Mouse (Mus musculus) CH12.LX (cell line): ENCODE data around the gene Slc9a4. TPM values are rescaled to one million over a fixed set of nuclear protein-coding genes. Genes with fewer than 3 reads are reported as not detected.

Experiments
- DNase-seq: peaks from one replicate; pipeline ENCODE4 v3.0.0-alpha.2; 2013; ENCODE audit errors: extremely low read depth
- H3K27ac ChIP-seq: 2 replicates; pipeline ENCODE4 v1.5.1; 2012; ENCODE audit warnings: low read depth, mild to moderate bottlenecking, control low read depth, moderate library complexity; ENCODE audit not compliant: insufficient read depth
- H3K27me3 ChIP-seq: replicated peaks from 2 replicates; pipeline ENCODE3; 2012; ENCODE audit warnings: inconsistent platforms
- H3K36me3 ChIP-seq, 2 experiments: replicated peaks in 1 of 2; 2 replicates each; pipeline versions ENCODE3 to v1.6.1; 2012; ENCODE audit warnings: inconsistent platforms in 1 of 2, low read length in 1 of 2, mild to moderate bottlenecking in 1 of 2, mixed read lengths in 1 of 2, moderate library complexity in 1 of 2; ENCODE audit not compliant: control insufficient read depth in 1 of 2, insufficient read depth in 1 of 2
- H3K4me1 ChIP-seq, 2 experiments: 2 replicates each; pipeline ENCODE4 v1.6.1; 2012; ENCODE audit warnings: inconsistent platforms in 1 of 2, moderate library complexity in 1 of 2; ENCODE audit not compliant: insufficient read depth in 2 of 2, control insufficient read depth in 1 of 2
- H3K4me2 ChIP-seq: 2 replicates; pipeline ENCODE4 v1.6.1; 2012; ENCODE audit warnings: low read depth, mild to moderate bottlenecking, control low read depth; ENCODE audit not compliant: poor library complexity, insufficient read depth, severe bottlenecking
- H3K4me3 ChIP-seq, 3 experiments: fragments of 150-350 bp in 1 of 3; sonication (generic) in 1 of 3; replicated peaks in 1 of 3; 2 replicates each; pipeline versions ENCODE3 to v1.5.1; 2011 to 2012; ENCODE audit warnings: low read depth in 2 of 3, low read length in 2 of 3, mild to moderate bottlenecking in 2 of 3, moderate library complexity in 2 of 3, control low read depth in 1 of 3, improper control_type of control experiment in 1 of 3, inconsistent platforms in 1 of 3, mixed read lengths in 1 of 3; ENCODE audit not compliant: poor library complexity in 1 of 3
- H3K79me2 ChIP-seq: replicated peaks from 2 replicates; pipeline ENCODE4 v1.6.1; 2012; ENCODE audit warnings: mild to moderate bottlenecking, moderate library complexity; ENCODE audit not compliant: control insufficient read depth, poor library complexity, insufficient read depth, severe bottlenecking; ENCODE audit errors: extremely low read depth
- H3K9ac ChIP-seq: 2 replicates; pipeline ENCODE4 v1.6.1; 2012; ENCODE audit warnings: low read depth, mild to moderate bottlenecking, control low read depth, moderate library complexity; ENCODE audit not compliant: insufficient read depth
- H3K9me3 ChIP-seq: replicated peaks from 2 replicates; pipeline ENCODE3; 2012; ENCODE audit warnings: low read length, inconsistent platforms, mixed read lengths
- BHLHE40 ChIP-seq: IDR thresholded peaks from 2 replicates; pipeline ENCODE4 v1.6.1; 2011; ENCODE audit warnings: mild to moderate bottlenecking, low read depth, low read length, improper control_type of control experiment
- CHD1 ChIP-seq: IDR thresholded peaks from 2 replicates; pipeline ENCODE4 v1.6.1; 2012; ENCODE audit warnings: low read depth, low read length, improper control_type of control experiment, inconsistent platforms
- CHD2 ChIP-seq: IDR thresholded peaks from 2 replicates; pipeline ENCODE4 v1.6.1; 2011; ENCODE audit warnings: low read length, improper control_type of control experiment
- CTCF ChIP-seq, 2 experiments: IDR thresholded peaks in 1 of 2; conservative IDR thresholded peaks in 1 of 2; 2 replicates each; pipeline ENCODE4 v1.5.1; 2011 to 2012; ENCODE audit warnings: low read depth in 2 of 2, low read length in 2 of 2, improper control_type of control experiment in 1 of 2, inconsistent platforms in 1 of 2, mild to moderate bottlenecking in 1 of 2, moderate library complexity in 1 of 2
- EP300 ChIP-seq: IDR thresholded peaks from 2 replicates; pipeline ENCODE4 v1.6.1; 2011; ENCODE audit warnings: low read length, improper control_type of control experiment
- ETS1 ChIP-seq: conservative IDR thresholded peaks from 2 replicates; pipeline ENCODE4 v1.6.1; 2012; ENCODE audit warnings: low read depth, mild to moderate bottlenecking, inconsistent platforms, low read length, improper control_type of control experiment, moderate library complexity
- GABPA ChIP-seq: IDR thresholded peaks from 2 replicates; pipeline ENCODE4 v1.6.1; 2012; ENCODE audit warnings: low read depth, low read length, improper control_type of control experiment, inconsistent platforms; ENCODE audit not compliant: insufficient replicate concordance
- IRF4 ChIP-seq: IDR thresholded peaks from 2 replicates; pipeline ENCODE4 v1.6.1; 2014; ENCODE audit warnings: low read depth, mild to moderate bottlenecking, inconsistent platforms, low read length, improper control_type of control experiment
- JUN ChIP-seq: IDR thresholded peaks from 2 replicates; pipeline ENCODE4 v1.6.1; 2011; ENCODE audit warnings: low read depth, mild to moderate bottlenecking, low read length, improper control_type of control experiment, moderate library complexity; ENCODE audit not compliant: insufficient read depth
- JUND ChIP-seq: conservative IDR thresholded peaks from 2 replicates; pipeline ENCODE4 v1.6.1; 2011; ENCODE audit warnings: low read depth, low read length, improper control_type of control experiment
- KAT2A ChIP-seq: IDR thresholded peaks from 2 replicates; pipeline ENCODE4 v1.6.1; 2012; ENCODE audit warnings: low read length, improper control_type of control experiment, inconsistent platforms; ENCODE audit not compliant: insufficient replicate concordance
- MAFK ChIP-seq: IDR thresholded peaks from 2 replicates; pipeline ENCODE4 v1.6.1; 2011; ENCODE audit warnings: low read length, improper control_type of control experiment; ENCODE audit not compliant: insufficient replicate concordance
- MAX ChIP-seq: IDR thresholded peaks from 2 replicates; pipeline ENCODE4 v1.6.1; 2011; ENCODE audit warnings: low read length, improper control_type of control experiment
- MAZ ChIP-seq: IDR thresholded peaks from 2 replicates; pipeline ENCODE4 v1.6.1; 2012; ENCODE audit warnings: low read depth, mild to moderate bottlenecking, inconsistent platforms, low read length, improper control_type of control experiment, moderate library complexity
- MEF2A ChIP-seq: IDR thresholded peaks from 2 replicates; pipeline ENCODE4 v1.6.1; 2014; ENCODE audit warnings: low read depth, mild to moderate bottlenecking, inconsistent platforms, low read length, improper control_type of control experiment, borderline replicate concordance
- MXI1 ChIP-seq: IDR thresholded peaks from 2 replicates; pipeline ENCODE4 v1.6.1; 2011; ENCODE audit warnings: mild to moderate bottlenecking, low read depth, low read length, improper control_type of control experiment
- POLR2A ChIP-seq: IDR thresholded peaks from 2 replicates; pipeline ENCODE4 v1.6.1; 2011; ENCODE audit warnings: low read depth, mild to moderate bottlenecking, improper control_type of control experiment, low read length
- POLR2AphosphoS2 ChIP-seq: IDR thresholded peaks from 2 replicates; pipeline ENCODE4 v1.6.1; 2011; ENCODE audit warnings: low read depth, low read length, improper control_type of control experiment
- RAD21 ChIP-seq: IDR thresholded peaks from 2 replicates; pipeline ENCODE4 v1.6.1; 2011; ENCODE audit warnings: low read depth, mild to moderate bottlenecking, low read length, improper control_type of control experiment, moderate library complexity
- RCOR1 ChIP-seq: conservative IDR thresholded peaks from 2 replicates; pipeline ENCODE4 v1.6.1; 2012; ENCODE audit warnings: low read depth, mild to moderate bottlenecking, inconsistent platforms, low read length, improper control_type of control experiment
- TBP ChIP-seq: conservative IDR thresholded peaks from 2 replicates; pipeline ENCODE4 v1.6.1; 2011; ENCODE audit warnings: low read depth, low read length, improper control_type of control experiment
- UBTF ChIP-seq: IDR thresholded peaks from 2 replicates; pipeline ENCODE4 v1.6.1; 2012; ENCODE audit warnings: low read depth, mild to moderate bottlenecking, inconsistent platforms, low read length, improper control_type of control experiment, moderate library complexity
- USF1 ChIP-seq: IDR thresholded peaks from 2 replicates; pipeline ENCODE4 v1.6.1; 2014; ENCODE audit warnings: low read depth, mild to moderate bottlenecking, inconsistent platforms, low read length, improper control_type of control experiment
- USF2 ChIP-seq: conservative IDR thresholded peaks from 2 replicates; pipeline ENCODE4 v1.6.1; 2011; ENCODE audit warnings: low read depth, low read length, improper control_type of control experiment
- ZKSCAN1 ChIP-seq: IDR thresholded peaks from 2 replicates; pipeline ENCODE4 v1.6.1; 2012; ENCODE audit warnings: low read depth, inconsistent platforms, low read length, improper control_type of control experiment, borderline replicate concordance
- ZMIZ1 ChIP-seq: IDR thresholded peaks from 2 replicates; pipeline ENCODE4 v1.6.1; 2012; ENCODE audit warnings: low read depth, mild to moderate bottlenecking, inconsistent platforms, low read length, improper control_type of control experiment
- dilution Hi-C: fragments of 300-500 bp; cut with MboI; formaldehyde crosslinking; loops from 2 replicates; pipeline ENCODE4 v1.14.3; 2020; ENCODE audit warnings: low sequenced_read_pairs; ENCODE audit not compliant: extremely low pct_unique_long_range_greater_than_20kb, extremely low pct_ligation_motif_present
- in situ Hi-C: fragments of 300-500 bp; cut with MboI; formaldehyde crosslinking; loops from 3 replicates; pipeline ENCODE4 v1.14.3; 2019; ENCODE audit warnings: low sequenced_read_pairs, low pct_ligation_motif_present, low pct_unique_long_range_greater_than_20kb, mixed read lengths
- polyA plus RNA-seq: library from polyadenylated mRNA; unstranded; fragments of >175 nt; gene quantifications from 2 replicates; pipeline ENCODE4 v1.2.1, GENCODE M21; 2012; ENCODE audit warnings: low read depth; ENCODE audit not compliant: insufficient read length
- total RNA-seq, 2 experiments: library from RNA; depleted of rRNA; stranded (reverse); fragments of 300-350 nt in 1 of 2; fragments of >200 nt in 1 of 2; gene quantifications; 2 replicates each; pipeline ENCODE4 v1.2.3; 2012 to 2014

The Slc9a4 gene
- total and polyA plus RNA-seq, 3 experiments, result 0.07 to 0.31 TPM; not detected in 1

DNA sequence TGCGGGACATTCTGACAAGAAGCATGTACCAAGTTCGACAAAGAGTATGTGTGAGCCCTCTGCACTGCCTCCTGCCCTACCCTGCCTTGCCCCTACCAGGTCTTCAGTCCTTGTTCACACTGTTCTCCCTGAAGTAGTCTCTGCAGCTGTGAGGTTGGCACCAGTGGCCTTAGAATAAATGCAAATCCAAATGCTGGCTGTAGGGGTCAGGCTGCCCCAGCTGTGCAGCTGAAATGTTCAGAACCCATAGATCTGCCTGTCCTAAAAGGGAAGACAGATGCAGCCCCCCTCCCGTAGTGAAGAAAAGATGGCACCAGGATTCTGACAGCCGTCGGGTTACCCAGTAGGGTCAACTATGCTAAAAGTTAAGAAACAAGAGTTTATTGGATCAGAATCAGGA is 39.2 kb downstream of the Slc9a4 start:
- Histone ChIP-seq H3K4me1 (no peaks in the 10 kb centered on the region), H3K27ac (no peak overlapping the region), H3K36me3 (no peaks in the 10 kb centered on the region), H3K9ac (no peak overlapping the region), H3K27me3 (no peaks in the 10 kb centered on the region), H3K4me3 (no peak overlapping the region), H3K9me3 (no peaks in the 10 kb centered on the region), H3K4me2 (no peak overlapping the region), H3K79me2 (no peaks in the 10 kb centered on the region)
- dilution Hi-C loops, result no loop called here
- no peak for TF ChIP-seq JUN
- TF ChIP-seq KAT2A, result no peak
- TF ChIP-seq USF2, result no peak
- TF ChIP-seq ETS1, result no peak
- peak in 1 of 2 experiments; percentile 4; a peak in 1 of 4 replicates for TF ChIP-seq CTCF (conservative IDR thresholded peaks at IDR 0.05 in 1 of 2, IDR thresholded peaks at IDR 0.05 in 1 of 2; ENCODE audit: low read depth in 2 of 2, low read length in 2 of 2)
- TF ChIP-seq RAD21, result peak; percentile 8
- TF ChIP-seq MEF2A, result no peak
- no peak for TF ChIP-seq USF1
- no peak for TF ChIP-seq MAX
- TF ChIP-seq UBTF, result no peak
- no peak for TF ChIP-seq ZKSCAN1
- no peak for TF ChIP-seq ZMIZ1
- no peak for TF ChIP-seq MXI1
- TF ChIP-seq POLR2A, result no peak
- no peak for TF ChIP-seq IRF4
- no peak for TF ChIP-seq RCOR1
- TF ChIP-seq TBP, result no peak
- in situ Hi-C loops, result no loop called here
- DNase-seq, result no peak

DNA sequence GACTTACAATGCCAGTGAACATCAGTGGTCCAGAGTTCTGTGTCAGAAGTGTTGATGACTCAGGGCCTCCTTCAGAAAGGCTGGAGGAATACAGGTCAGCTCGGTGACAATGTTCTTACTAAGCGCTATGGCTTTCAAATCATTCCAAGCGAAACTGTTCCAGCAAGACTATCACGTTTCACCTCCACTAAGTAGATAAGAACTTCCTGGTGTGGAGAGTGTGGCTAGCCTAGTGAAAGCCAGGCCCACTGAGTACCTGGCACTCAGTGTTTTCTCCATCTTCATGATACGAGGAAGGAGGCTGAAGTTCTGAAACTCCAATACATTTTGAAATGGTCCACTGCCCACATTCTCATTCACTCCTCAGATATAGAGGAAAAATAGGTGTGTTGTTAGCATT is 40.0 kb downstream of the Slc9a4 start:
- no peaks in the 10 kb centered on the region for H3K4me1 ChIP-seq
- no peaks in the 10 kb centered on the region for H3K27me3 ChIP-seq
- H3K4me2 ChIP-seq, result no peak overlapping the region
- in situ Hi-C loops (no loop called here), dilution Hi-C loops (no loop called here)
- no peaks in the 10 kb centered on the region for H3K79me2 ChIP-seq
- H3K36me3 ChIP-seq, result no peaks in the 10 kb centered on the region
- no peak for DNase-seq
- H3K27ac ChIP-seq, result no peak overlapping the region
- H3K9ac ChIP-seq, result no peak overlapping the region
- H3K9me3 ChIP-seq, result no peaks in the 10 kb centered on the region
- TF ChIP-seq EP300 (no peak), JUND (no peak), MAFK (no peak), RCOR1 (no peak), MAZ (no peak), CTCF (conservative IDR thresholded peaks at IDR 0.05 in 1 of 2, IDR thresholded peaks at IDR 0.05 in 1 of 2; ENCODE audit: low read depth in 2 of 2, low read length in 2 of 2) (no peak), POLR2A (no peak), POLR2AphosphoS2 (no peak), USF2 (no peak), CHD2 (no peak), ETS1 (no peak), BHLHE40 (no peak), CHD1 (no peak), GABPA (no peak), ZMIZ1 (no peak)
- no peak overlapping the region for H3K4me3 ChIP-seq
